Mouse (Mus musculus): ENCODE results near the gene Gm9803. TPM values are rescaled to one million over a fixed set of nuclear protein-coding genes. Genes with fewer than 3 reads are reported as not detected.

Gene Gm9803
- total RNA-seq, 2 experiments from 2014 or later = 15.5 to 18.9 TPM

GRCm38 (mm10) chr10:43559313-43559712 is 35.4 kb downstream of the Gm9803 start:
- intact Hi-C loops (cut with DNase I) = no loop called here
- TF ChIP-seq CTCF (IDR thresholded peaks at IDR 0.05) = no peak
- H3K4me3 ChIP-seq = no peak overlapping the region
- H3K27ac ChIP-seq = no peak overlapping the region
- DNase-seq = no peak

DNA sequence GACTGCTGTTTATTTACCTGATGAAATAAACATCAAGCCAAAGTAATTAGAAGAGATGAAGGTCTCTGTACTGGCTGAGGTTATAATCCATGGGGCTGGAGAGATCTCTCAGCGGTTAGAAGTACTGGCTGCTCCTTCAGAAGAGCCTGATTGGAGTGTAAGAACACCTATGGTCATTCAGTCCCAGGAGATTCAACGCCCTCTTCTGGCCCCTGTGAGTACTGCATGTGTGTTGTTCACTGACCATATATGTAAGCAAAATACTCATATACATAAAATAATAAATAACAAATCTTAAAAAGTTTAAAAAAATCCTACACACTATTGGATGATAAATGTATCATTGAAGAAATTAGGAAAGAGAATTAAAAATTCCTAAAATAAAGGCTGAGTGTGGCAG is 36.9 kb downstream of the Gm9803 start:
- TF ChIP-seq CTCF (IDR thresholded peaks at IDR 0.05) = peak; percentile 34
- Histone ChIP-seq H3K4me3 (no peak overlapping the region), H3K27ac (no peak overlapping the region)
- DNase-seq = no peak
- intact Hi-C loops (cut with DNase I) = no loop called here

DNA sequence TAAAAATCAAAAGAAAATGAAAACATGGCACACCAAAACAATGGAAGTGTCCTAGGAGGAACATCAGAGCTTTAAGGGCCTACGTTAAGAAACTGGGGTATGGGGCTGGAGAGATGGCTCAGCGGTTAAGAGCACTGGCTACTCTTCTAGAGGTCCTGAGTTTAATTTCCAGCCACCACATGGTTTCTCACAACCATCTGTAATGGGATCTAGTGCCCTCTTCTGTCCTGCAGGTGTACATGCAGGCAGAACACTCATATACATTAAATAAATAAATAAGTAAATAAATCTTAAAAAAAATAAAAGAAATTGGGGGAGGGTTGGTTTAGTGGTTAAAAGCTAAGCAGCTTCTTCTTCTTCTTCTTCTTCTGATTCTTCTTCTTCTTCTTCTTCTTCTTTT is 37.4 kb downstream of the Gm9803 start:
- Histone ChIP-seq H3K27ac (no peak overlapping the region), H3K4me3 (no peak overlapping the region)
- DNase-seq = no peak
- intact Hi-C loops (cut with DNase I) = no loop called here
- TF ChIP-seq CTCF (IDR thresholded peaks at IDR 0.05) = no peak

Other genes with a start within 250 kb of the Gm9803 start
- 1 to 10 TPM; 4.4 to 4.9 TPM for gene Bend3, start 45.3 kb upstream of the Gm9803 start, total RNA-seq (2021)
- gene 1700021F05Rik, start 16.9 kb downstream of the Gm9803 start, total RNA-seq (2021) = 100 to 1,000 TPM in 1 of 2 experiments, 10 to 100 TPM in 1; 83.3 to 126 TPM
- gene Cd24a, start 54.2 kb downstream of the Gm9803 start, total RNA-seq (2021) = 100 to 1,000 TPM; 120 to 170 TPM

Measured in gastrocnemius, adult 2 months (tissue).